Mouse (Mus musculus) mouse embryonic stem cell (cell line): ENCODE results near the gene Cdk17.

ENCODE experiments used
- in situ Hi-C, 2 experiments: fragments of 300-500 bp; cut with MboI; formaldehyde crosslinking; loops; 1 replicate in 1 of 2; 3 replicates in 1 of 2; pipeline ENCODE4 v1.14.3; 2019 to 2020; ENCODE audit warnings: low sequenced_read_pairs in 2 of 2, low pct_unique_long_range_greater_than_20kb in 1 of 2, mixed read lengths in 1 of 2; ENCODE audit not compliant: unreplicated experiment in 1 of 2

Gene Cdk17

DNA sequence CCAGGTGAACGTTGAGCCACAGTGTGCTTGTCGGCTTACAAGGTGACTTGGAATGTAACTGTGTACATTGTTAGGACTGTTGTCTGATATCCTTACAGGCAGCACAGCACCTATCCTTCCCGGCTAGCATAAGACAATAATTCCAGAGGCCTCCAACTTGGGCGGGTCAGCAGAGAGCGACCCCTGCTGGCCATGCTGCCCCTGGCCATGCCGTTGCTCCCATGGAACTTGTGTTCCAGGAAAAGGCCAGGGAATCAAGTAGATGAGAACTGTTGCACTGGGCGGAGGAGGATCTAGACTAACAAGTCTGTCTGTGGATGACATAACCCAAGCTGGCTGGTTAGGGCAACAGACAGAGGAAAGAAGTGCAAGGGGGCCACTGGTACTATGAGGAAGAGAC, 130.7 kb downstream of the Cdk17 start:
- in situ Hi-C loops: loop anchor here (5.0 to 25.0 kb wide), 3 partner anchors 76 to 296 kb away; partner anchors contain the start of gene Snrpf (in 1 of the 2)

DNA sequence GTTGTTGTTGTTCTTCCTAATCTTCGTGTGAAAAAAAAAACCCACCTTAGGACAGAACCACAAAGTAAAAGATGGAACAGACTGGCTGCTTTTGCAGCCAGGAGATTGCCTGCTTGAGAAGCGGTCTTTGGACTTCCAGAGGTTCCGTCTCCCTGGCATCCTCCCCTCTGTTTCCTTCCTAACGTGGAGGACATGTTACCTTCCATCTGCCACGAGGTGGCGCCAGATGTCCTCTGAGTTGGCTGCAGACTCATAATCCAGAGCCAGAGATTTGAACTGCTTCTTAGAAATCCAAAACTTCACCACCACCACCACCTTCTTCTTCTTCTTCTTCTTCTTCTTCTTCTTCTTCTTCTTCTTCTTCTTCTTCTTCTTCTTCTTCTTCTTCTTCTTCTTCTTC, 131.2 kb downstream of the Cdk17 start:
- in situ Hi-C loops: loop anchor here (5.0 to 25.0 kb wide), 3 partner anchors 75 to 295 kb away; partner anchors contain the start of gene Snrpf (in 1 of the 2)

DNA sequence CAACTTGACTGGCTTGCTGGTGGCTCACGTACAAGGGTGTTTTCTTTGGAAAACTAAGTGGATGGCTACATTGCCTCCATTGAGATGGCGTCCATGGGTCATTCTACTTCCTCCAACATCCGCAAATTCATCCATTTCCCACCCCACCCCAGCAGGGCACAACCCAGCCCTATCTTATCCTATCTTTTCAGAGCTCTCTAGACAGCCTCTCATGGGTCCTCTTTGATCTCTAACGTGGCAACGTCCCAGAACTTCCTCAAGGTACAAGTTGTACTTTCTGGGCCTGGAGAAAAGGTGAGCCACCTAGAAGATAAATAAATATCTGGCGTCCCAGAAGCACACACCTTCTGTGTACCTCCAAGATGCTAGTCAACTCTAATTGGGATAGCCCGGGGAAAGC, 132.9 kb downstream of the Cdk17 start:
- in situ Hi-C loops: loop anchor here (5.0 to 25.0 kb wide), 3 partner anchors 74 to 294 kb away; partner anchors contain the start of gene Snrpf (in 1 of the 2)

DNA sequence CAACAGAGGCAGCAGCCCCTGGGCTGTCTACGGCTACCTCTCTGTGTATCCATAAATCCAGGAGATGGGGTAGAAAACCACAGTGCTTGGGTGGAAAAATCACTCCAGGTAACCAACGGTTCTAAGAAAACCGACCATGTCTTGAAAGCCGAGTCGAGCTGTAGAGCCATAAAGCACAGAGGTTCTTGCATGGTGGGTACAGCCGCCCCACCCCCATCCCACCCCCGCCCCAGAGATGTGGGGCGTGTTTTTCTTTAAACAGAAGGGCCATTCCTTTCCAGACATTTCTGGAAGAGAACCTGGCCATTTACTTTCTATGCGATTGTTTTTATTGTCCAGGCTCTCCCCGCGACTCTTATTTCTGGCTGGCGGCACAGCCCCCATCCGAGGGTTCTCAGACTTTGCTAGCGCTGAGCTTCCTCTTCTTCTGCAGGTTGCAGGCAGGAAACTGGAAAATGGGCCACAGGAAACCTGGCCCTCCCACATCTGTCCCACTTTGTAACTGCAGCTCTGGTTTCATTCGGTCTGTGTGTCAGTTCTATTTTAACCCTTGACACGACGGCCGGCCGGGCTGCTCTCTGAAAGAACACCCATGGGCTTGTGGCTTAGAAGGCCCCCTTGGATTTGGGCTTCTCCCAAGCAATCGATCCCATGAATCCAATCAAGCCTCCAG, 134.0 kb downstream of the Cdk17 start:
- in situ Hi-C loops: loop anchor here (5.0 to 25.0 kb wide), 3 partner anchors 73 to 293 kb away; partner anchors contain the start of gene Snrpf (in 1 of the 2)

DNA sequence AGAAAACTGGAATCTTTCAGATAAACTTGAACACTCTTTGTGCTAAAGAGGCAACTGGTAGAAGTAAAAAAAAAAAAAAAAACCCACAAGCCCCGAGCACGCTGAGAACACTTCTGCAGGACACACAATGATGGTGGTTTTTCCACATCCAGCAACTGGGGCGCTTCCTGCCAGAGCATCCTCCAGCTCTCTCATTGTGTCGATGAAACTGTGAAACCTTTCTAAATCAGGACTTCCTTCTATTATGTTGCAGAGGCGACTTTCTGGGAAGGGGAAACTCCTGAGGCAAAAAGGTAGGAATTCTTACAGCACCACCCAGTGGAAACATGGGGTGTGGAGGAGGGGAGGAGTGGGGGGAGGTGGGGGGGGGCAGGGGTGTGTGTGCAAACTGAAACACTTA, 137.1 kb downstream of the Cdk17 start:
- in situ Hi-C loops: loop anchor here in 1 of 2 experiments (25.0 kb wide), 1 partner anchor 290 kb away; the partner anchor contains the start of gene Snrpf

DNA sequence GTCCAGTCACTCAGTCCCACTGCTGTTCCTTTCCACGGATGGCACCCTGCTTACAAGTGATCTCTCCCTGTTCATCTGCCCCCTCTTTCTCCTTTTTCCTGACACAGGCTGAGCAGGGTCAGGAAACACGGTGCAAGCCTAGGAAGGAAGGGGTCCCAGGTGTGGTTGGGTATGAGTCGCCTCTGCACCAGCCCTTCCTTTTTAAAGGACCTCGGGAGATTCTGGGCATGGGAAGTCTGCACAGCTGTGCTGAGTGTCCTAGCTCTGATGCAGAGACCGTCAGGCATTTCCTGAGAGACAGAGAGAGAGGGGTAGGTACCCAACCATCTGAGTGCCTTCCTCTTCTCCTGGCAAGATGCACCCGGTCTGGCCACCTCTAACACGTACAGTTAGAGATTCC, 137.5 kb downstream of the Cdk17 start:
- in situ Hi-C loops: loop anchor here in 1 of 2 experiments (25.0 kb wide), 1 partner anchor 289 kb away; the partner anchor contains the start of gene Snrpf

DNA sequence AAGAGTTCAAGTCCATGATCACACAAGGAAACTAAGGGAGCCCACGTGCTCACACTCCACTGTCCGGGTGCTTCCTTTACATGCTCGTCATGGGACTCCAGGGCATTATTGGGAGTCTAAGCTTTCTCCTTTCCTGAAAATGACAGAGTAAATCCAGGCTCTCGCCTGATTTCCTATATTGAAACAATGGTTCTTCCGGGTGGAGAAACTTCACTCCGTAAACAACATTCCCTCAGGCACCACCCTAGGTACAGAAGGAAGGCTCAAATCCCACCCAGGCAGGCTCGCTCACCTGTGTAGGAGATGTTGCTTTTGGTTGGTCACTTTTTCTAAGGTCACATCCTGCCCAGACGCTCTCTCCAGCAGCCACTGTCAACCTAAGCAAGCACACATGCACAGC, 141.2 kb downstream of the Cdk17 start:
- in situ Hi-C loops: no loop called here

DNA sequence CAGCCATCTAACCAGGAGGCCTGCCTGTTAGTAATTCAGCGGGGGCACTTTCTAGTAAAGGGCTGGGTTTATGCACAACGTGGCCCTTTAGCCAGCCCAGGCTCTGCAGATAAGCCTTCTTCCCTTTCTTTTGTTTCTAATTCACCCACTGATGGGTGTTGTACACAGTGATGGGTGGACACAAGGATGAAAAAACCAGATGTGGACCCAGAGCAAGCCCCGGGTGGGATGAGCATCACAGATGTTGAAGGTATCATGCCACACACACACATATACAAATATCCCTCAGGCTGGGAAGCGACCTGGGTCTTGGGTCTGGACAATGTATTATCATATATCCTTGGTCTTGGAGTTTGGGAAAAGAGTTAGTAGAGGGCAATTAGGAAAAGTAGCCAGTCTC, 142.6 kb downstream of the Cdk17 start:
- in situ Hi-C loops: no loop called here

DNA sequence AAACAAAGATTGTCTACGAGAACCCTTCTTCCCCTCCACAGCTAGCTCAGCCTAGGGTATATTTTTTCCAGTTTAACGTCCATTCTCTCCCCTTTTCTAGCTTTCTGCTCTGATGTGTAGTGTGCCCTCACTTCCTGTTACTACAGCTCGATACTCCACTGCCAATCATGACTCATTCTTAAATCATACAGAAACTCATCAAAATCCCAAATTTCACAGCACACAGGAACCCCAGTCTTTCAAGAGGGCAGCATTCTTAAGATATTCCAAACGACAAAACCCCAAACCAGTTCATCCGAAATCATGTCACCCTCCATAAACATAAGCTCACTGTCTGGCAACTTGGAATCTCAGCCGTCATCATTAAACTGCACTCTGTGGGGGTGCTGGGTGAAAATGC, 145.3 kb downstream of the Cdk17 start:
- in situ Hi-C loops: no loop called here

DNA sequence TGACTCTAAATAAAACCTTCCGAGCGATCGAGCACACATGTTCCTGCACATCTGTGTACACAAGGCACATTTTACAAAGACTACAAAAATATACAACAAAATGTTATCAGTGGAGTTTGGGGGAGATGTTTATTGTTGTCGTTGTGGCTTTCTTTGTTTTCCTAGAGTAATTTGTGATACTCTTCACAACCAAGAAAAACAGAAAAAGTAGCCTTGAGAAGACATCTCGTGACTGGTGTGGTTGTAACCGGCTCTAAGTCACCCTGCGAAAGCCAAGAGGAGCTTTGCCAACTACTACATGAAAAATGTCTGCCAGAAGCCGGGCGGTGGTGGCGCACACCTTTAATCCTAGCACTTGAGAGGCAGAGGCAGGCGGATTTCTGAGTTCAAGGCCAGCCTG, 145.7 kb downstream of the Cdk17 start:
- in situ Hi-C loops: no loop called here

DNA sequence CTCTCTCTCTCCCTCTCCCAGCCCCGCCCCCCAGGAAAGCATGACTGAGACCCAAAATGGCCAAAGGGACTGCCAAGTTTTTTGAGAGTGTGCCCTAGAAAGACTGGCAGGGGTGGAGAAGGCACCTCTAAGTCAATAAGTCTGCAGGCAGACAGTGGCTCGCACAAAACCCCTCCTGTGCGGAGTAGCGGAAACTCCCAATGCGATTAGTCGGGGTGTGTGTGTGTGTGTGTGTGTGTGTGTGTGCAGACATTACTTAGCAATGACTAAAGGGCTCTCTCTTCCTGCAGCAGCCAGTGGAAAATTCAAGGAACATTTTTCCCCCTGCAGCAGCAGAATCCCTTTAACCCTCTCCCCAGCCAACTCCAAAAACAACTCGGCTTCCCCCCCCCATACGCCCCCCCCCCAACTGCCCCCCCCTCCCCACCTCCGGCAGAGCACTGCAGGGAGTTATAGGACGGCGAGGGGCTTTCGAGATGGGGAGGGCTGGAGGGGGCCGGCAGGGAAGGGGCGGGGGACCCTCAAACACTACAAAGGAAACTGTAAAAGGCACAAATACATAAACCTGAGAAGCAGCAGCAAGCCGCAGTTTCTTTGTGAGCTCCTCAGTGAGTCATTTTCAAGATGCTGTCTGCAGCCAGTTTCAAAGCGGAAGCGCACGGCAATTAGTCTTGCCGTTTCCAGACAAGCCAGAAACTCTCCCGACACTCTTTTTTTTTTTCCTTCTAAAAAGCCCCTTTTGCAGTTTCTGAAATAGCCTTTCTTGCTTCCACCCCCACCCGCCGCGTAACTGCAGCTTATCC, 148.7 kb downstream of the Cdk17 start:
- in situ Hi-C loops: no loop called here

DNA sequence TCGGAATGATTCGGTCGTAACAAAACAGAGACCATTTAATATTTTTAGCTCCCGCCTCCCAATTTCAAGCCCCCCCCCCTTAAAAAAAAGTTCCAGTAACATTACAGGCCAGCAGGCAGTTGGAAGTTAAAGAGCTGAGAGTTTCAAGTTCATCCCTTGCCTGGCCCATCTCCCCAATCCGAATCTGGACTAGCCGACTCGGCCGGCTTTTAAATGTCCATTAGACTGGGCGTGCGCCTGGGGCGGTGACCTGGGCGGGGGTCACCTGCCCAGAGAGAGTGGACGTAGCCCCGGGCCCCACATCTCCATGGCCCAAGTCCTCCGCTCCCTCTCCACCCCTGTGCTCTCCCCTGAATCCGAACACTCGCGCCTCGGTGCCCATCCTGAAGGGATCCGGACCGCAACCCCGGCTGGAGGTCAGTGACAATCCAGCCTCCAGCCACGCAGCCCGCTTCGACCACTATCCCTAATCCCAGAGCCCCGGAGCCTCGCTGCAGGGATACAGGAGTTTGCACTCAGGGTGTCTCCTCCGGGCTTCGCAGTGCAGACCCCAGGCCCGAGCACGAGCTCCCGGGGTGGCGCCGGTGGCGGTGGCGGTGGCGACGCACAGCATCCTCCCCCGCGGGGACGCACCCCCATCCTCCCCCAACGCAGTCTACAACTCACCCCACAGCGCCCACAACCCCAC, 149.4 kb downstream of the Cdk17 start:
- in situ Hi-C loops: no loop called here

DNA sequence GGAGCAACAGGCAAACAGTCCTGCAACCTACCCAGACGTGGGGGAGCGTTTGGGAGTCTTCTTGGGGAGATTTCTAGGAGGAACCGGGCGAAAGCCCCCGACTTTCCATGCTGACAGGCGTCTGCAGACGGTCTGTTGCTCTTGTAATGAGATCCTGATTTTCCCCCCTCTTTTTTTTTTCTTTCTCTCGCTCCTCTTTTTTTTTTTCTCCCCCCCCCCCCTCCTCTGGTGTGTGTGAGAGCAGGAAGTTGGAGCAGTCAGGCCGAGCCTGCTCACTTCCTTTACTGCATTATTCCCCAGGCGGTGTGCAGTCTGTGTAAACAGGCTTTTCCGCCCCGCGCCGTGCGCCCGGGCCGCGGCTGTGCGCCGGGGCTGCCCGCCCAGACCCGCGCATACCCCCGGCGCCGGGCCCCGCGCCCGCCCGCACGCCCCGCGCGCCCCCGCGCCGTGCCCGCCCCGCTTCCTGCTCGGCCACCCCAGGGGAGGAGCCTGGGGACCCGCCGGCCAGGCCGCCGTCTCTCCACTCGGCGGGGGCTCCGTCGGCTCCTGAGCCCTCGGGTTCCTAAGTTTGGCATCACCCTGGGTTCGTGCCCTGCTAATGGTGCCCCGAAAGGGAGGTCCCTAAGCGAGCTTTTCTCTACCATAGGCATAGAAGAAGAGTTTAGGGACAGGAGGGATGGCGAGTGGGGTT, 150.2 kb downstream of the Cdk17 start, which contains the start of gene Elk3:
TSS of gene Elk3 (minus strand) at position 415 of the 691 bp plus-strand sequence.
- in situ Hi-C loops: no loop called here

DNA sequence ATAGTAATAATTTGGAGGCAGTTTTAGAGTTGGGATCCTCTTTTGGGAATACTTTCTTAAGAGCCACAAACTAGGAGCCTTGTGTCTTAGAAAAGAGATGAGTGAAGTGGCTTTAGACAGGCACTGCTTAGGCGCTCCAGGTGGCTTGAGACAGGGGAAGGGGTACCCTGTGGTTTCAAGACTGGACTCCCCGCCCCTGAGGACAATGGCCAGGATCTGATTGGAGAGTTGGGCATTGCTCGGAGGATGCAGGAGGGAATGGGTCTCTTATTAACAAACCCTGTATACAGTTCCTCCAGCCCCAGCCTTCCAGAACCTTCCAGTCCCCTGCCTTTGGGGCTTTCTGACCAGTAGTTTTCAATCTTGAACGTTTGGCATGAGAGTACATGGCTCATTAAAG, 150.9 kb downstream of the Cdk17 start:
- in situ Hi-C loops: no loop called here
